Mouse (Mus musculus) bone marrow macrophage, adult 2 months (primary cell): Measurements from ENCODE around the gene Rptor.

Experiments
- CTCF ChIP-seq: IDR thresholded peaks from 2 replicates; pipeline ENCODE4 v1.5.1; 2012; ENCODE audit warnings: low read depth, mild to moderate bottlenecking, low read length, moderate library complexity
- POLR2A ChIP-seq: IDR thresholded peaks from 2 replicates; pipeline ENCODE4 v1.6.1; 2012; ENCODE audit warnings: mild to moderate bottlenecking, low read depth, low read length, borderline replicate concordance

- TF ChIP-seq CTCF (no peak), POLR2A (no peak)
These were observed 23.2 kb downstream of the Rptor start for GRCm38 (mm10) chr11:119625943-119626342.
